Mouse (Mus musculus): ENCODE results near the gene Mapk8ip3.

The Mapk8ip3 gene

DNA sequence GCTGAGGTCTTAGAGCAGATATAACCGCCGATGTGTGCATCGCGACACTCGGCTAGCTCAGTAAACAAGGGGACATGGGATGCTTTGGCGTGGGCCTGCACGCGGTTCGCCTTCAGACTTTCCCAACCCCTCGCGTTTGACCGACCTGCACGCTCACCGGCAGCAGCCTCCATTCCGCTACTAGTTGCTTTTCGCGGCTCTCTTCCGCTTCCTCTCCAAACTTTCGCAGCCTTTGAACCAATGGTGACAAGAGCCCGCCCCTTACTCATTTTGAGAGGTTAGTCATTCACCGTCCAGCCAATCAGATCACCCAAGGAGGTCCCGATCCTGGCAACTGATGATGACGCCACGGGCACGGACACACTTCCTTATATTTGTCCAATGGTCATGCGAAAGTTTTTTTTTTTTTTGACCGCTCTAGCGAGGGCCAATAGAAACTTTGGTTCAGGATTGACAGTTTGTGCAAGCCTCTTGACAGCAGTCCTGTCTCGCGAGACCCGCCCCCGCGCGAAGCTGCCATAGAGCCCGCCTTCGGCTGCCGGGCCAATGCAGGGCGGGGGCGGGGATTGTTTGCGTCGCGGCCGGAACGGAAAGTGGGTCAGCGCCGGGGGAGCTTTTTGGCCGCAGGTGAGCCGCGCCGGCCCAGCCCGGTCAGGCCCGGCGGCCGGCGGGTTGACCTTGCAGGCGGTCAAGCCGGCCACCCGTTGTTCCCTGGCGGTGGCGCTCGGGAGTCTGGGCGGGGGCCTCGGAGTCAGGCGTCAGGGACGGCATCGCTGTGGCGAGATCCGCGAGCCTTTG, 50.4 kb downstream of the Mapk8ip3 start, which contains the start of the genes Nubp2 and Spsb3:
TSS of gene Nubp2 (minus strand) at position 216 of the 798 bp plus-strand sequence.
TSS of gene Spsb3 (plus strand) at position 510 of the 798 bp plus-strand sequence.
- peak; percentile 90 to 99 for DNase-seq (ENCODE audit: low read depth in 1 of 2, low spot score in 2 of 2)

DNA sequence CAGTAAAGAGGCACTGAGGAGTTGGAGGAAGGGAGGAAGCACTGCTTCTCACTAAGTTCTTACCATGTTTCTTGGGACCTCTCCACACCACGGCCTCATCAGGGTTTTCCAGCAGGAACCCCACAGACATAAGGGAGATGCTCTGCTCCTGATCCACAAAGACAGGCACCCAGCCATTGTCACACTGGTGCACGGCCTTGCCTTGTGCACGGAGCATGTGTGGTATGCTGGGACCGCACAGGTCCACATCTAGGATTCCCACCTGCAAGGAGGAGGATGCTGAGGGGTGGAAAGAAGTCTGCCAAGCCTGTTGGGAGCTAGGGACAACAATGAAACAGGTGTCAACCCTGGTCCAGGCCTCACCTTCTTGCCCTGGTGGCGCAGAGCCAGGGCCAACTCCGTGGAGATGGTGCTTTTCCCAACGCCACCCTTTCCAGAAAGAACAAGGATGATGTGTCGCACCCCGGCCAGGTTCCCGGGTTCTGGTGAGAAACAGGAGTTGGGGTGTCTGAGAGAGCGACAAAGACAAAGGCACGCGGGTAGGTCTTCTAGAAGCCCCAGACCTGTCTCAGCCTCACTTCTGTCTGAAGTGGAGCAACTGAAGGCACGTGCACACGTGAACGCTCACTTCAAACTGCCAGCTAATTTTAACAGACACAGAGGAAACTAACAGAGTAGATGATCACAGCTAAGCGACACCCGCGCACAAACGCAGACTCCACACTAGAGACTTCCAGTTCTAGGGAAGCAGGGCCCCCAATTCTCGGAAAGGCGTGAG, 51.2 kb downstream of the Mapk8ip3 start:
- no peak for DNase-seq (ENCODE audit: low read depth in 1 of 2, low spot score in 2 of 2)

DNA sequence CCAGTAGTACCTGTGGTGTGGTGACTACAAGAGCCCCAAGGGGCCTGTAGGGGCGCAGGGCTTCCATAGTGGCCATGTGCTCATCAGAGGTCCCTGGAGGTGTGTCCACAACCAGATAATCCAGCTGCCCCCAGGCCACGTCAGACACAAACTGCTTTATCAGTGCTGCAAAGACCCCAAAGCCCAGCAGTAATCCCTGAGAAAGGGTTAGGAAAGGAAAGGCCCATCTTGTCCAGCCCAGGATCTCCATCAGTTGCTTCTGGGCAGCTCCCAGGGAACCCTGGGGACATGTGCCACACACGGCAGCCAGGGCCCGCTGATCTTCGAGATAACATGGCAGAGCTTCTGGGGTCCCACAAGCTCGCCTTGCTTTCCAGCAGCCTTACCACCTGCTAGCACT, 52.4 kb downstream of the Mapk8ip3 start:
- DNase-seq (ENCODE audit: low read depth in 1 of 2, low spot score in 2 of 2) = no peak

DNA sequence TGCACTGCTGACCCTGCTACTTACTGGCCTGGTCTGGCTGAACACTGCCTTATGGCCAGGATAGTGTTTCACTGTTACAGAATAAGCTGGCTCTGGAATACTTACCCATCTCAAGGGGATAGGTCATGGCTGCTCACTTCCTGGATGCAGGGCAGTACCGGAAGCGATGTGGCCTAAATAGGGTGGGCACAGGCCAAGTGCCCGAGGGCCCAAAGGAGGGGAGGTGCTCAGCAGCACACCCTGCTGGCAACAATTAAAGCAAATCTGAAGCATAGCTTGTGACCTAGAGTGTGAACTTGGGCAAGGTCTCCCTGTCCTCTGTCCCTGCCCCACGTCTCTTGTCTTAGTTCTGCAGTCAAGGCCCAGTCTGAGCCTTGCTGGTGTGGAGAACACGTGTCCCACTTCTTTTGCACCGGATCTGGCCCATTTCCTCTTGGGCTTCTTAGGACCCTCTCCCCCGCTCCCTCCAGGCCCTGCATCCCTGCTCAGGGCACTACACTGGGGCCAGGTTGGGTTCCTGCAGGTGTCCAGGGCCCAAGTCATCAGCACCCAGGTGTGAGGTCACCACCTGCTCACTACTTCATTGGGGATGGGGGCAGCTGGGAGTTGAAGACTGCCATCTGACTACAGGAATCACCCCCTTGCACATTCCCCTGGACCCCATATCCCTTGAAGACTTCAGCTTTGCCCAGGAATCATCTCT, 54.9 kb downstream of the Mapk8ip3 start:
- DNase-seq (ENCODE audit: low read depth in 1 of 2, low spot score in 2 of 2) = no peak

DNA sequence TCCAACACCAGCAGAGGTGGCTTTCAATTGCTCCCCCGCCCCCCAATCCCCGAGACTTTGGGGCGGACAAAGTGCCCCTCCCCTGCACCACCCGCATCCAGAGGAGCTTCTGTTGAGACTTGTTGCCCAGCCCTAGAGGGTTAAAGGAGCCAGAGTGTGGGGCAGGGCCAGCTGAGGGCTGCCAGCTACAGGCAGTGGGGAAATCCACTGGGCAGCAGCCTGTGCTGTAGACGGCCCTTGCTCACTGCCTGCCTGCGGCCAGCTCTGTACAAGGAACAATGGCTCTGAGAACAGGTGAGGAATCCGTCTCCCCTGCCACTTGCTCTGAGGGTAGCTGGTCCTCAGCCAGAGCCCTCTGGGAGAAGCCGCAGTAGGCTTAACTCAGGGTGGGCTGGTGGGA, 58.2 kb downstream of the Mapk8ip3 start:
- no peak for DNase-seq (ENCODE audit: low read depth in 1 of 2, low spot score in 2 of 2)

DNA sequence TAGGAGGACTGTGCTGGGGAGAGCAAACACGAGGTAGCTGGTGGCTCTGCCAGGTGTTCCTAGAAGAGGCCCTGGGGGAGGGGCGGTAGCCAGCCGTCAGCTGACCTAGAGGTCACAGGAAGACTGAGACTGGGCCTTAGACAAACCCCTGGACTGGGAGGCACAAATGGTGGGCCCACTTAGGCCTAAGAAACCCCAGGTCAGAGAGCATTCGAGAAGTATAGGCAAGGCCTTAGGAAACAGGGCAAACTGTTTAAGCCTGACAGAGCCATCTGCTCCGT, 58.7 kb downstream of the Mapk8ip3 start:
- DNase-seq (ENCODE audit: low read depth in 1 of 2, low spot score in 2 of 2) = no peak

DNA sequence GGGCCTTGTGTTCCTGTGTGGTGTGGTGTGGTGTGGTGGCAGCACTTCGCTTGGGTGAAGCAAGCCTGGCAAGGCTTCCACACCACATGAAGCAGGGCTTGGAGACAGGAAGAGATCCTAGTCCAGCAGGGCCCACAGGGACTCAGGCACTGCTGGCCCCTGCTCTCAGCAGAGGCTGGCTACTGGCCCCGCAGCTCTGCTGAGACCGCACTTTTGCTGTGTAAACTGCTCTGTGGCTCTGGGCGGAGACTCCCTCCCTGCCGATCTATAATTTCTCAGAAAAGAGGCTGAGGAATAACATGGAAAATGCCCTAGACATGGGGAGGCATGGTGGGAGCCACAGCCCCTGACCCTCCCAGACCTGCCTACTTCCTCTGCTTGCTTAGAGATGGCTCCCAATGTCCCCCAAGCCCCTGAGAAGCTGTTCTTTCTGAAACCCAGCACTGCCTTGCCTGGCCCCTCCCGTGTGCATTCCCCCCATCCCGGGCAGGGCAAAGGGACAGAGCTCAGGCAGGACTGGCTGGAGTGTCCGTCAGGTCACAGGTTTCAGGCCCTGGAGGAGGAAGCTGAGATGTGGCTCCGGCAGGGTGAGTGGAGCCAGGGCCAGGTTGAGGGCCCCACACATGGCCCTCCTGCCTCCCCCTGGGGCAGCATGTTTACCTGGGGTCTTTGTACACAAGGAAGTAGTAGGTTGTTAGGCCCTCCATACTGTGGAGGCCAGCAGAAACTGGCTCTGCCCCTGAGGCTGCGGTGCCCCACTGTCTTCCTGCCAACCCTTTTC, 59.3 kb downstream of the Mapk8ip3 start:
- no peak for DNase-seq (ENCODE audit: low read depth in 1 of 2, low spot score in 2 of 2)

DNA sequence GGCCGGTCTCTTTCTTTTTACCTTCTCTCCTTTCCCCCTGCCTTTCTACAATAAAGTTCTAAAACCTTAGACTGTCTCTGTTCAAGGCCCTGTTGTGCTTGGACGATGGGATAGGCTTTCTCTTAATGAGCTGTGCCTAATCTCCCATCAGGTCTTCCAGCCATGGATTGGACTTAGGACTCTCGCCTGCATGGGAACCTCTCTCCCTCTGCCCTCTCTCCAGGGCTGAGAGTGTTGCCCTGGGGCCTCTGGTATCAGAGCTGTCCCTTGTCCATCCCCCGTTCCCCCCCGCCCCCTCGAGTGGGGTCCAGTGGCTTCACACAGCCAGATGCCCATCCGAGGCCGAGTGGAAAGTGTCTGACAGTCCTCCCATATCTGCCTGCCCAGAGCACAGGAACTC, 61.8 kb downstream of the Mapk8ip3 start:
- DNase-seq (ENCODE audit: low read depth in 1 of 2, low spot score in 2 of 2) = no peak

DNA sequence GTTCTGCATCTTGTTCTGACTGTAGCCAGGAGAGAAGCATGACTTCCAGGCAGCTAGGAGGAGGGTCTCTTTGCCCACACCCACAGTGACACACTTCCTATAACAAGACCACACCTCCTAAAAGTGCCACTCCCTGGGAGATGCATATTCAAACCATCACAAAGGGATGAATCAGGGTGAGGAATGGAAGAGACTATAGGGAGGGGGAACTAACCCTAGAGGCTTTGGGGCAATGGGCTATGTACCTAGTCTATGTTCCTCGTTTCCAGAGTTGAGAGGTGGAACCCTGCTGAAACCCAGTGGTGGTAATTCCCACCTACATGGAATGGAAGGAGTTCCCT, 62.4 kb downstream of the Mapk8ip3 start:
- DNase-seq (ENCODE audit: low read depth in 1 of 2, low spot score in 2 of 2) = no peak

DNA sequence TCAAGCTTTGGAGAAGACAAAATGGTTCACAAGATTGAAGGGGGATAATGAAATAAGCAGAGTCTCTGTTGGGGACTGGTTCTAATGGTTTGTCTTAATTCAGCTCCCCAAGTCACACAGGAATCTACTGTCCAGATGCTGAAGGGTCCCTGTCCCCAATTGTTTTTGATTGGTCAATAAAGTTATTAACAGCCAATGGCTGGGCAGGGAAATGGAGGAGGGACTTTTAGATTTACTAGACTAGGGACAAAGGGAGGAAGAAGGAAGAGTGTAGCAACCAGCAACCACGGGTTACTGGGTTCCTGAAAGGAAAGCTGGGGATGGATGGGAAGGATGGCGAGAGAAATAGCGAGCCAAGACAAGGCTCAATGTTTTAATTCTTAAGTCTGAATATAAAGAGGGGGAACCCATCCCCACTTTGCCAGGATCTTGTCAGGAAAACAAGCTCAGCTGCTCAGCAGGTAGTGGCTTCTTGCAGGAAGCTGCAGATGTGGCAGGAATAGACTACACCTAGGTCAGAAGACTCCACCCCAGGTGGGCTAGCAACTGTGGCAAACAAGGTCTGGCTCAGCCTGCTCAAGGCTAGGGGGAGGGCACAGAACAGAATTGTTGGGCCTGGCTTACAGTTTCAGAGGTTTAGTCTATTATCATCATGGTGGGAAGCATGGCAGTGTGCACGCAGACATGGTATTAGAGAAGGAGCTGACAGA, 62.9 kb downstream of the Mapk8ip3 start:
- DNase-seq (ENCODE audit: low read depth in 1 of 2, low spot score in 2 of 2) = no peak

DNA sequence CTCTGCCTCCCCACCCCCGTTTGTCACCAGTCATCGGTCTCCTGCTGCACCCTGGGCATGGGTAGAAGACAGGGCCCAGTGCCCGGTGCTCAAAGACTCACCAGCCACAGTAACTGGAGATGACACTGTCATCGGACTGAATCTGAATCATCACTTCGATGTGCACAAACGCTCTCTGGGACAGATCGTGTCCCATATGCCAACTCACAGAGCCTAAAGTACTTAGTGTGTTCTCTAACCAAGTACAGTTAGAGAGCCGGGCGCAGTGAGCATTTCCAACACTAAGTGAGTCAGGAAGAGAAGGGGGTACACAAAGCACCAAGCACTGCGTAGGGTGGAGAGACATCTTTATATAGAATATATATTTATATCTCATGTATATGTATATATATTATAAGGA, 68.9 kb downstream of the Mapk8ip3 start:
- DNase-seq (ENCODE audit: low read depth in 1 of 2, low spot score in 2 of 2) = no peak

DNA sequence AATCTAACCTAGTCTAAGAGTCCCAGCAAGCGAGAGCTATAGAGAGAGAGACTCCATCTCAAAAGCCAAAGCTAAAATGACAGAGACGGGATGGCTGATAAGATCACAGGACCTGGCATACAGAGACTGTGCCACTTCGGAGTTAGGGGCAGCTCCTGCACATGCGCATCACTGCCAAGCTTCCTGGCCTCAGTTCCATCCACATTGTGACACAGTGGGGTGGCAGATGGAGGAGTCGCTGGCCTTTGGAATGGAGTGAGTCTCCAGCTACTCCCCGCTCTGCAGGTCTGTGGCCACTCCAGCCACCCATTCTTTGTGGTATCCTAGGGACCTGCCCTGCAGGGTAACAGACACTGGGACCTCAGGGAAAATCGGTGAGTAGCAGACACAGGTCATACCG, 71.0 kb downstream of the Mapk8ip3 start, which contains the start of gene Igfals:
TSS of gene Igfals (plus strand) at position 222 of the 400 bp plus-strand sequence.
- no peak for DNase-seq (ENCODE audit: low read depth in 1 of 2, low spot score in 2 of 2)

DNA sequence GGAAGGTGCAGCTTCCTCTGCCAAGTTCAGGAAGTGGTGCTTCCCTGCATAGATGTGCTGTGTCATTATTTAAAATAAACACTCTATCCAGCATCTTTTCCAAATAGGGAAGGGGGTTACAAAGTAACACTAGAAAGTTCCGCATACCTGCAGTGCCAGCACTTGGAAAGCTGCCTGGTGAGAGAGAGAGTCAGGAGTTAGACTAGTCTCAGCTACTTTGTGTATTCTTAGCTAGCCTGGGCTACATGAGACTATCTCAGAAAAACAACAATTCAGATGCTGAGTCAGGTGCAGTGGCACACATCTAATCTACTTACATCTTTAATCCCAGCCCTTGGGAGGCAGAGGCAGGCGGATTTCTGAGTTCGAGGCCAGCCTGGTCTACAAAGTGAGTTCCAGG, 75.0 kb downstream of the Mapk8ip3 start:
- DNase-seq (ENCODE audit: low read depth in 1 of 2, low spot score in 2 of 2) = no peak

DNA sequence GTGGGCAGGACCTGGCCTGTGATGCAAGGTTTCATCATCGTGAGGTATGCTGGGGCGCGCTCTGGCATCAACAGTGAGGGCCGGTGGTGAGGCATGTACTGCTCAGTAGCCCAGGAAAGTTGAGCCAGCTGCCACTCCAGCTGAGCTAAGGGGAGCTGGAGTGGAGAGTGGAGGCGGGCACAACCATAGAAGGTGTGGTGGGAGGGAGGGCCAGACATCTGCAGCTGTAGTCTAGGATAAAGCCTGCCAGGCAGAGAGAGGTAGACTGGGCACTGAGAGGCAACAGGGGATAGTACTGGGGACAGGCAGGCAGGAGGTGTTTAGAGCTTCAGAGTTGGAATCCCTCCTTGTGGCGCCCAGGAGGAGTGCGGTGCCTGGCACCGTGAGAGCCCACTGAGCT, 76.7 kb downstream of the Mapk8ip3 start:
- DNase-seq (ENCODE audit: low read depth in 1 of 2, low spot score in 2 of 2) = no peak

DNA sequence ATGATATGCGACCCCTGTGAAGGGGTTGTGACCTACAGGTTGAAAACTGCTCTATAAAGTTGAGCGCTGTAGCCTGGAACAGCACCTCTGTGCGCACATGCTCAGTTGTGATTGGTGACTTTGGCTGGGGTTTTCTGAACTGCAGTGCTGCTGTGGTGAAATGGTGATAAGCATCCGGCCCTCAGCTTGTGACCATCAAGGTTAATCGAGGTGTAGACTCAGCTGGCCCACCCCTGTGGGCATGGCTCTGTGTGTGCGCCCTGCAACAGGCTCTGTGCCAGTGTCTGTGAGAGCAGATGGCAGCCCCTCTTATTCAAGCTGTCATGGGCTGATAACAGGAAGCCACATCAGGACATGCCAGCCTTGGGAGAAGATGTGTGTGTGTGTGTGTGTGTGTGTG, 77.8 kb downstream of the Mapk8ip3 start:
- no peak for DNase-seq (ENCODE audit: low read depth in 1 of 2, low spot score in 2 of 2)

DNA sequence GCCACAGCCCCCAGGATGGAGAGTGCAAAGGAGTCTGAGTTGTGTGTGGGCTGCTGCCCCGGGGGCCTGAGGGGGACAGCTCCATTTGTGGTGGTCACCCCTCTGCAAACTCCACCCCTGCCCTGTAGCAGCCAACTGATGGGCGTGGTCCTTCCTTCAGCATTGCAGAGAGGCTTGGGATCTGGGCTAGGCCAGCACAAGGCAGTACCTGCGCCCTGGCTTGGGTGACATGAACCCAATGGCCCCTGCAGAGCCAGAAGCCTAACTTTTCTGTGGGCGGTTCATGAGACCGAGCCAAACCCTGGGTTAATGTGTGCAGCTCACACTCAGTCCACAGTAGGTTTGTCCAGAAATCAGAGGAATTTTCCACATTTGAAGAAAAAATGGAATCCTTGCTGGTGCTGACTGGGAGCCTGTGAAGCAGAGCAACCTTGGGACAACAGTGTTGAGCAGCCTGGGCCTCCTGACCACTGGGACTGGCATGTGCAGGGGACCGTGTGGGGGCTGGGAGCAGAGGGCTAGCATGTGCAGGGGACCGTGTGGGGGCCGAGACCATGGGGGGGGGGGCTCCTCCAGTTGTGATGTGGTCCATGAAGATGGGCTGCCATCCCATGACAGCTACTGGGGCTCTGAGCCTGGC, 78.8 kb downstream of the Mapk8ip3 start:
- DNase-seq (ENCODE audit: low read depth in 1 of 2, low spot score in 2 of 2) = no peak

DNA sequence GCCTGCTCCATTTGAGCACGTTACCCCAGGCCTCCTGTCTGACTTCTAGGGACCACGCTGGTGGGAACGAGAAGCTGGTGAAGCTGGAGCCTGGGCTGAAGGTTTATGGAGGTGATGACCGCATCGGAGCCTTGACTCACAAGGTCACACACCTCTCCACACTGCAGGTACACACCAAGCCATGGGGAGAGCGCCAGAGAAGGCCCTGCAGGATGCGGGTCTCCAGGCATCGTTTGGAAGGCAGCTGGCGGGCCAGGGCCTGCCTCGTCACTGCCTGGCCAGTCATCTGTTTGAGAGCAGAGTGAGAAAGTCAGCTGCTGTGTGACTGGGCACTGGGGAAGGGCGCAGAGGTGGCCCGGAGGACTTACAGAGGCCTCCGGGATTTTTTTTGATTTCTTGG, 80.2 kb downstream of the Mapk8ip3 start:
- DNase-seq (ENCODE audit: low read depth in 1 of 2, low spot score in 2 of 2) = no peak

DNA sequence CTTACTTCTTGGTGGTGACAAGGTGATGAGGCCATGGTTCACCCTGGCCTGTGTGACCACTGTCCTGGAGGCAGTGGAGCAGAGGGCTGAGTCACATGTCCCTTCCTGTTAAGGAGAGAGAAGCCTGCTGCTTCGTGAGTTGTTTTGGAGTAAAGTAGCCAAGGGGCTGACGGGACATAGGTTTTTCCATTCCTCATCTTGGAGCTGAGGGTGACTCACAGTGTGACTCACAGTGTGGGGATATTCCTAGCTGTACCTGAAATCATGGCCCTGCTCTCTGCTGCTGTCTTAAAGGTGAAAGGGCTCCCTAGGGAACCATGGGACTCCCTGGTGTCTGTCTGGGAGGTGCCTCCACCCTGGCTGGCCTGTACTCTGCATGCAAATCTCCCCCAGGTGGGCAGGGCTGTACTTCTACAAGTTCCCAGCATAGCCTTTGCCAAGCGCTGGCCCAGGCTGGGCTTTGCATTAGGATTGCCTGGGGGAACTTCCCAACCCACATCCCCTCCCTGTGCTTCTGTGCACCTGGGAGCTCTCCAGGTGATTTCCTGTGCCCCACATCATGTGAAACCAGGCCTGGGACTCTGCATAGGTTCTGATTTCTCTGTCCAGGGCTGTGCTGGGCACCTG, 80.8 kb downstream of the Mapk8ip3 start:
- no peak for DNase-seq (ENCODE audit: low read depth in 1 of 2, low spot score in 2 of 2)

DNA sequence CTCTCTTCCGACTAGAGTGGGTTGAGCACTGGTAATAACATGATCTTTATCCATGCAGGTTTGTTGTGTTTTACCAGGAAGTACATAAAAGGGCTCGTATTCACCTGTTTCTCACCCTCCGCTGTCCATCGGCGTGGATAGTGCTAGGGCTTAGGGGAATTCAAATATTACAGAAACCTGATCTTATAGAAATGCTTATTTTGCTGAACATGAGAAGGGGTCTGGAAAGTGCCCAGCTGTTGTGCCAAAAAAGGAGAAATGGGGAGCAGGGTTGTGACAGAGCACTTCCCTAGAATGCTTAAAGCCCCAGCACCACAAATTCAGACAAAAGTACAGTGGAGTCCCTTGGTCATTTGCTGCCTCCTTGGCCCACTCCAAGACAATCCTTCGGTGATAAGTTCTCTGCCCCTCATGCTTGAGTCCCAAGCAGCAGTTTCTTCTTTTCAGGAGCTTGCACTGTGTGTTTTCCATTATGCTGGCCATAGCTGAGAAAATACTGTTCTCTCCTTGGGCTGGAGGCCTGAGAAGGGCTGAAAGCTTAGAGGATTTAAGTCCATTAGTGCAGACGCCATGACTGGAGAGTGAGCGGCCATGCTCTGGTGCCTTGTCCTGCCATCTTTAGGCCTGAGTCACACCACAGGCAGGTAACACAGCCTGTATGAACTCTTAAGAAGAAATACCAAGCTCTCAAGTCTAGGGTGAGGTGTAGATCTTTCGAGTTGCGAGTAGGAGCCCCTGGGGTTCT, 85.2 kb downstream of the Mapk8ip3 start:
- peak in 1 of 2 experiments; percentile 18 for DNase-seq (ENCODE audit: low read depth in 1 of 2, low spot score in 2 of 2)
